Mouse (Mus musculus): ENCODE results near the gene Cpsf2. TPM values are rescaled to one million over a fixed set of nuclear protein-coding genes. Genes with fewer than 3 reads are reported as not detected.
A peak's percentile ranks its signal among the peaks of the same experiment; 100 is the strongest.
"Not testable (repeated sequence)": the region's sequence is repeated elsewhere in the genome, so short reads cannot be mapped to it uniquely, and the experiment has no call there.

Gene Cpsf2
- 24.4 and 25.4 TPM in 2 replicates for polyA plus RNA-seq (2015; fragmentation: Nextera tagmentation; extraction: Ambion mirVana)

DNA sequence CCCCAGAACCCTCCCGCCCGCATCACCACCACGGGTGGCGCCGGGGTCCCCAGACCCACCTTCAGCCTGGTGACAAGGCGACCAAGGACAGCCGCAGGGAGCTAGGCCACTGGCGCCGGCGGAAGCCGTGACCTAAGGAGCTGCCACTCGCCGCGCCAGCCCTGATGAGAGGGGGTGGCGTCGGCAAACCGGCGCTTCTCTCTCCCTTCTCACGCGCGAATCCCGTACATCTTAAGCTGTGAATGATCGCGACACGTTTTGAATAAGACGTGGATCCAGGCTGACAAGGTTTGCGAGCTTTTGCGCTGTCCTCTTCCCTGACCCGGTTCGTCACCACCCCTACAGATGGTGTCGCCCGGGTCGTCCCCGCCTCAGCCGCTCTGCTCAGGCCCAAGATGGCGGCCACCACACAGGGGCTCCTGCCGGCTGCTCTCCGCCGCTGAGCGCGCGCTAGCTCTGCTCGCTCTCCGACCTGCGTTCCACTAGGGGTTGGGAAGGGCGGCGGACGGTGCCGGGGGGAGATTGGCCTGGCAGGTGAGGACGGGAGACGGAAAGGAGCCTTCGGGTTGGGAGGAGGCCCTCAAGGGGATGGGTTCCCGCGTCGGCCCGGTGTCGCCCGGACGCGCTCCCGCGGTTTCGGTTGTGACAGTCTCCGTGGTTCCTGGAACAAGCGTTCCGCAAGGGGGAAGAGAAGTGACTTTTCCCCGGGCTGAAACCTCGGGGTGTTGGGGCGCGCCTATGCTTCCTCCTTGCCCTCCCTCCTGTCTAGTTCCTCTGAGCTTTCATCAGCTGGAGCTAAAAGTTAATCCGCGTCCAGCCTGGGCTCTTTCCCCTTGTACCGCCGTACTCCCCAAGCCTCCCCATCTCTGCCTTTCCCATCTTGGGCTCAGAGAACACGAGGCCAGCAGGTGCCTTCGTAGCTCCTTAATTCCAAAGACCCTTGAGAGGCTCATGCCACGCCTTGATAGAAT, at the start of gene Cpsf2:
Gene Cpsf2 (plus strand): TSS at position 388 of the 971 bp plus-strand sequence.
- no peaks in the 10 kb centered on the region for H3K9me3 ChIP-seq
- H3K27me3 ChIP-seq (replicated peaks) = no peaks in the 10 kb centered on the region
- H3K27ac ChIP-seq = peak within 1 kb of the TSS; percentile 94
- peak; percentile 94 for ATAC-seq (ENCODE audit: insufficient read depth, low FRiP score, low read depth)
- H3K4me2 ChIP-seq = peak within 1 kb of the TSS; percentile 63
- no peaks in the 10 kb centered on the region for H3K36me3 ChIP-seq
- under 1% methylated on average over 77 of the region's 77 CpGs for WGBS
- peaks cover 12% of the 10 kb centered on the region for H3K4me1 ChIP-seq
- peak within 1 kb of the TSS; percentile 80 for H3K9ac ChIP-seq
- peak within 1 kb of the TSS; percentile 92 for H3K4me3 ChIP-seq (replicated peaks)

DNA sequence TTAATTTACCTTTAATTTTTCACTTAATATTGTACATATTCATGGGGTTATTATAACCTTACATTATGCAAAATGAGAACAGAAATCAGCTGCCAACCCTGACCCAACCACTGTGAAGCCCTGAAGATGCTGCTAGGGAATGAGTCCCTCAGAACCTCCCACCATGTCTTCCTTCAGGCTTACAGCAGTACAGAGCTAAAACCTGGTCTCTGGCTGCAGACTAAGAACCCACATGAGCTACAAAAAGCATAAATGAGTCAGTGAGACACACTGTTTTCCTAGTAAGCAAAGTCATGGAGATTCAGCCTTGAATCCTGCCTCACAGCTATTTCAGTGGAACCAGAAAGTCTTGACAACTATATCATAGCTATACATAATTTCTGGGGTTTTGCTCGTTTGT, 47.4 kb upstream of the Cpsf2 start:
- H3K4me2 ChIP-seq = no peak overlapping the region
- H3K4me3 ChIP-seq (replicated peaks) = no peak overlapping the region
- H3K27ac ChIP-seq = no peak overlapping the region
- ATAC-seq (ENCODE audit: insufficient read depth, low FRiP score, low read depth) = no peak
- WGBS = 74% methylated on average over 1 of the region's 1 CpGs
- H3K9me3 ChIP-seq = no peaks in the 10 kb centered on the region
- no peak overlapping the region for H3K9ac ChIP-seq
- 0 out of 2 replicates have a peak, but pooled peaks cover 12% of the 10 kb centered on the region for H3K36me3 ChIP-seq
- H3K27me3 ChIP-seq (replicated peaks) = no peaks in the 10 kb centered on the region
- H3K4me1 ChIP-seq = no peaks in the 10 kb centered on the region

DNA sequence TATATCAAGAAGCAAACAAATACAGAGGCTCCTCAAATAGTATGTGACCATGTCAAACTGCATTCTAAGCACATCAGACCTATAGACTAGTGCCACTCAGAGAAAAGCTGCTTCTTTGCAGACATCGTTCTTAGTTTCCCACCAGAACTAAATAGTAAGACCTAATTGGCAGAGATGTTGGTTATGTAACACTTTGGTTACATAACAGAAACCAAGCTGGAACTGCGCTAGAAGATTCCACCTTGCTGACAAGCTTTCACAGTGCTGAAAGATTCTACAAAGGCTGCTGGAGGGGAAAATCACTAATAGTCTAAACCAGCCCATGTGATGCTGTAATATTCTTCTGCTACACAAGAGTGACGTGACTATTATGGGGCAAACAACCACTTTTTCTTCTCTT, 40.6 kb upstream of the Cpsf2 start:
- H3K27me3 ChIP-seq (replicated peaks) = no peaks in the 10 kb centered on the region
- peaks cover 13% of the 10 kb centered on the region for H3K36me3 ChIP-seq
- no peak overlapping the region for H3K27ac ChIP-seq
- 91% methylated on average over 3 of the region's 3 CpGs for WGBS
- no peak for ATAC-seq (ENCODE audit: insufficient read depth, low FRiP score, low read depth)
- H3K4me2 ChIP-seq = no peak overlapping the region
- no peak overlapping the region for H3K9ac ChIP-seq
- no peaks in the 10 kb centered on the region for H3K9me3 ChIP-seq
- H3K4me1 ChIP-seq = no peaks in the 10 kb centered on the region
- H3K4me3 ChIP-seq (replicated peaks) = no peak overlapping the region

DNA sequence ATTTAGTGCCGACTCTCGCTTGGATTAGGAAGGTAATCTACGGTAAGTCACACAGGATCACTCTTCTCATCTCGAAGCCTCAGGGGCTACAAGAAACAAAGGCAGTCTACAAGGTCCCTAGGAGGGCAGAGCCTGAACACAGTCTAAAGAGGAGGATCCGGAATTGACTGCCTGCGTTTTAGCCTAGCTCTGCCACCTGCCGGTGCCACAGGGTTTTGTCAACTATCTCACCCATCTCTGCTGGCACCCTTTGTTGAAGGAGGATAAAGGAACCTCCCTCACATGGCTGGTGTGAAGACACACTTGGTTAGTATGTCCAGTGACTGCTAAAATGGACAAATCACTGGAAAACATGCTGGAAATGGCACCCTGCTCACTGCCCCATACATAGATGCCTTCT, 38.2 kb upstream of the Cpsf2 start:
- WGBS = 83% methylated on average over 7 of the region's 7 CpGs
- H3K36me3 ChIP-seq = peaks cover 25% of the 10 kb centered on the region

DNA sequence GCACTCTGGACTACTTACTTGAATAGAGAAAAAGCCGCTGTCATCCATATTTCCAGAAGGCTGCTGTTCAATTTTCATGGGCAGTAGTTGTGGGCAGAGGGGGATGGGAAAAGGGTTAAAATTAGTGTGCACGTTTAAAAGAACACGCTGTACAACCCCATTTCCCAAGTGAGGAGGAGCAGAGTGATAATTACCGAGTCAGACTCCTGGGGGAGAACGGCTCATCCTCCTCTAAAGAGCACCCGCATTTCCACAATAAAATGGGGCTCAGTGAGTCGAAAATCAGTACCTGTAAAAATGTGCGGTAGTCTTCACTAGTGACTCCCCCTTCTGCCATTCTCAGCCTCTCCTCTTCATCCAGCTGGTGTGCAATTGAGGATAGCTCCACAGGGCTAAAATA, 27.8 kb upstream of the Cpsf2 start:
- H3K36me3 ChIP-seq = peaks cover 12% of the 10 kb centered on the region
- H3K9me3 ChIP-seq = no peaks in the 10 kb centered on the region
- no peaks in the 10 kb centered on the region for H3K27me3 ChIP-seq (replicated peaks)
- no peak overlapping the region for H3K4me2 ChIP-seq
- no peaks in the 10 kb centered on the region for H3K4me1 ChIP-seq
- H3K27ac ChIP-seq = no peak overlapping the region
- no peak for ATAC-seq (ENCODE audit: insufficient read depth, low FRiP score, low read depth)
- H3K9ac ChIP-seq = no peak overlapping the region
- H3K4me3 ChIP-seq (replicated peaks) = no peak overlapping the region
- WGBS = 89% methylated on average over 8 of the region's 8 CpGs

More for the DNA sequence above, 38.2 kb upstream of the Cpsf2 start:
- Histone ChIP-seq H3K4me1 (no peaks in the 10 kb centered on the region), H3K9me3 (no peaks in the 10 kb centered on the region), H3K4me2 (no peak overlapping the region), H3K9ac (no peak overlapping the region), H3K4me3 (replicated peaks) (no peak overlapping the region), H3K27ac (no peak overlapping the region), H3K27me3 (replicated peaks) (no peaks in the 10 kb centered on the region)
- ATAC-seq (ENCODE audit: insufficient read depth, low FRiP score, low read depth) = no peak

DNA sequence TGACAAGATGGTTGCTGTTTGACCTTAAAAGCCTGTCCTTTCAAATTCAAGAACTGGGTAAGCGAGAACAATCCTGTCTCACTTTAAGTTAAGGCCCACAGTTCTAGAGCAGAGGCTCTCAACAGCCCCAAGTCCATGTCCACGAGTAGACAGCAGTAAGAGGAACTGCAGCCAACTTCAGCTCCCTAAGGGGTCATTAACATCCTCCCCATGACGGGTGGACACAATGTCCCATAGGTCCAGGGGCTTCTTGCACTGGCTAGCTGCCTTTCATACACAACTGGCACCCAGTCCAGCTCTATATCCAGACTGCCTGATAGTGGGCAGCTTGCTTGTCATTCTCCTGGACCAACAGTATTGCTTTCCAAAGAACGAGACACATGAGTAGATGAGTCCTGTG, 27.0 kb upstream of the Cpsf2 start:
- Histone ChIP-seq H3K9me3 (no peaks in the 10 kb centered on the region), H3K4me3 (replicated peaks) (no peak overlapping the region), H3K9ac (no peak overlapping the region), H3K27ac (no peak overlapping the region), H3K4me2 (no peak overlapping the region), H3K27me3 (replicated peaks) (no peaks in the 10 kb centered on the region), H3K36me3 (peaks cover 12% of the 10 kb centered on the region), H3K4me1 (no peaks in the 10 kb centered on the region)
- WGBS = 71% methylated on average over 4 of the region's 4 CpGs
- ATAC-seq (ENCODE audit: insufficient read depth, low FRiP score, low read depth) = no peak

DNA sequence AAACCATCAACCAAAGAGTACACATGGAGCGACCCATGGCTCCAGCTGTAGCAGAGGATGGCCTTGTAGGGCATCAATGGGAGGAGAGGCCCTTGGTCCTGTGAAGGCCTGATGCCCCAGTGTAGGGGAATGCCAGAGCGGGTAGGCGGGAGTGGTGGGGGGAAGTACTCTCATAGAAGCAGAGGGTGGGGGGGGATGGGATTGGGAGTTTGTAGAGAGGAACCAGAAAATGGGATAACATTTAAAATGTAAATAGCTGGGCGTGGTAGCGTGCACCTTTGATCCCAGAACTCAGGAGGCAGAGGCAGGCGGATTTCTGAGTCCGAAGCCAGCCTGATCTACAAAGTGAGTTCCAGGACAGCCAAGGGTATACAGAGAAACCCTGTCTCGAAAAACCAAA, 20.0 kb upstream of the Cpsf2 start:
- not testable (repeated sequence) for H3K4me3 ChIP-seq (replicated peaks); H3K27ac ChIP-seq; ATAC-seq (ENCODE audit: insufficient read depth, low FRiP score, low read depth); H3K36me3 ChIP-seq; H3K27me3 ChIP-seq (replicated peaks); H3K9me3 ChIP-seq; H3K9ac ChIP-seq; H3K4me2 ChIP-seq; H3K4me1 ChIP-seq
- WGBS = 93% methylated on average over 8 of the region's 8 CpGs

DNA sequence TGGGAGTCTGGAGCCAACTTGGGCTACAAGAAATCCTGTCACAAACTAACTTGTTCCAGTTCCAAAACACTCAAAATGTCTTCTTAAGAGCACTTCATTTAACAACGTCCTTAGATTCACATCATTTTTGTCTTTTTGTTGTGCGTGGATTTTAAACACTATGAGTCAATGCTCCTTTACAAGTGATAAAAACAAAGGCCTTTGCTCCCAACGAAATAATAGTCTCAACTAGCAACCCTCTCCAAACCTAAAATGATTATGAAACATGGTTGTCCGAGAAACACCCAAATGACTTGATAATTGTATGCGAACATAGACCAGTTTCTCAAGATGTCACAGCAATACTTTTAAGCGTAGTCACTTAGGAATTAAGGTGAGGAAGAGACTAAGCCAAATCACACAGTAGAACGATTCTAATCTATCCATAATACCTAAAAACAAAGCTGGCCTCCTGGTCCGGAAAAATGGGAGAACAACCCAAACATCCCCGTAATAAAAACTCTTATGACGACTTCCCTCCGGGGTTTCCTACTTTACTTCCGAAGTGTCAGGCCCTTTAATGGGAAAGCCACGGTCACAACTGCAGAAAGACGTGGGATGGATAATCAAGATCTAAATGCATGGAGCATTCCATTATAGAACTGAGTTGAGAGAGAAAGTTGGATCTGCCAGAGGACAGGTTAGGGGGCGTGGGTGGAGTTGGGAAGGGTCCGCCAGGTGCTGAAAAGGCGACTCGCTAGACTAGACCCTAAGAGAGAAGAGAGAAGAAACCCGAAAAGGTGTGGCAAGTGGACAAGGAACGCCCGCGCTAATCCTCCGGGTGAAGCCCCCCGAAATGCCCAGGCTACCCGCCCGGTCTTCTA, 18.5 kb upstream of the Cpsf2 start:
- peak overlapping the region; percentile 78 for H3K27ac ChIP-seq
- H3K27me3 ChIP-seq (replicated peaks) = no peaks in the 10 kb centered on the region
- no peak; the same call in 1 of the 2 replicates for ATAC-seq (ENCODE audit: insufficient read depth, low FRiP score, low read depth)
- peak overlapping the region; percentile 63 for H3K9ac ChIP-seq
- H3K4me1 ChIP-seq = 0 out of 2 replicates have a peak, but pooled peaks cover 2% of the 10 kb centered on the region
- H3K9me3 ChIP-seq = no peaks in the 10 kb centered on the region
- 9% methylated on average over 26 of the region's 26 CpGs for WGBS
- peak overlapping the region; percentile 67 for H3K4me2 ChIP-seq
- peak overlapping the region; percentile 95 for H3K4me3 ChIP-seq (replicated peaks)
- H3K36me3 ChIP-seq = no peaks in the 10 kb centered on the region

DNA sequence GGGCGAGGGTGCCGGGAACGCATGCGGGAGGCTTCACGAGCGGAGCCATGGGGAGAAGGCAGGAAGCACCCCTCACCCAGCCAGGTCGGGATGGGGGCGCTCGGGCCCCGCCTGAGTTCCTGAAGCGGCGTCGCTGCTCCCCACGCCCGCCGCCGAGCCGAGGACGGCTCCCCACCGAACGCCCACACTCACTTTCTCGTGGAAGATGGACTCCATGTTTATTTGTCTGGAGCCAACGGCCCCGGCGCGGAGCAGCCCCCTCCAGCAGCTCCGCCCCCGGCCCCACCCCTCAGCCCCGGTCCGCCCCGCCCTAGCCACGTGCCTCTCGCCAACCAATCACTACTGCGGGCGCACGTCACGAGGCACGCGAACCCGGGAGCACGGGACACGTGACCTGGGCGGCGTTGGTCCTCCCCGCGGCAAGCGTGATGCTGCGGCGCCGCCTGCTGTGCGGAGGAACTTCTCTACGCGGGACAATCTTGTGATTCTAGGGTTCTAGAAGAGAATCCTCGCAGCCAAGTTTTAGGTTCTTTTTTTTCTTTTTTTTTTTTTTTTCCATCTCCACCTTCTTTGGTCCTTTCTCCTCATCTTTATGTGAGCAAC, 17.7 kb upstream of the Cpsf2 start, which contains the start of gene Atxn3:
Gene Atxn3 (minus strand): TSS at position 305 of the 603 bp plus-strand sequence.
- peak; percentile 99 for ATAC-seq (ENCODE audit: insufficient read depth, low FRiP score, low read depth)
- 0 out of 2 replicates have a peak, but pooled peaks cover 2% of the 10 kb centered on the region for H3K4me1 ChIP-seq
- WGBS = under 1% methylated on average over 54 of the region's 54 CpGs
- peak within 1 kb of the TSS; percentile 63 for H3K9ac ChIP-seq
- peak within 1 kb of the TSS; percentile 95 for H3K4me3 ChIP-seq (replicated peaks)
- H3K36me3 ChIP-seq = no peaks in the 10 kb centered on the region
- H3K27ac ChIP-seq = peak within 1 kb of the TSS; percentile 78
- H3K27me3 ChIP-seq (replicated peaks) = no peaks in the 10 kb centered on the region
- H3K9me3 ChIP-seq = no peaks in the 10 kb centered on the region
- H3K4me2 ChIP-seq = peak within 1 kb of the TSS; percentile 67

DNA sequence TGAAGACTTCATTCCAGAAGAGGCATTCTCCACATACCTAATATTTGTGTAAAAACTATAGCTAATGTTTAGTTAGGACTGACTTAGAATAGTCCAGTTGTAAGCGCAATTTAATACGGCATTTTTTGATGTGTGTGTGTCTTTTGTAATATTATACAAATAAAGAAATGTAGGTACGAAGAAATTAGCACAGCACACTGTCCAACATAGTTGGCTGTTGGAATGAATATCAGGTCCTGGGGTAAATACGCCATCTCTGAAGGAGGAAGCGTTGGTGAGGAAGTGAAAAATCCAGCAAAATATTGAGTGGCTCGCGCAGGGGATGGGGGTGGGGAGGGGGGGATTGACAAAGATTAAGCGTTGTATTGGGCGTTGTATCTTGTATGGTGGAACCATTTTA, 17.2 kb upstream of the Cpsf2 start:
- no peaks in the 10 kb centered on the region for H3K27me3 ChIP-seq (replicated peaks)
- H3K4me2 ChIP-seq = peak overlapping the region; percentile 45
- 45% methylated on average over 9 of the region's 9 CpGs for WGBS
- no peak overlapping the region for H3K9ac ChIP-seq
- no peak for ATAC-seq (ENCODE audit: insufficient read depth, low FRiP score, low read depth)
- H3K36me3 ChIP-seq = no peaks in the 10 kb centered on the region
- 0 out of 2 replicates have a peak, but pooled peaks cover 2% of the 10 kb centered on the region for H3K4me1 ChIP-seq
- peak overlapping the region; percentile 13; the same call in 1 of the 2 replicates for H3K27ac ChIP-seq
- no peaks in the 10 kb centered on the region for H3K9me3 ChIP-seq
- H3K4me3 ChIP-seq (replicated peaks) = peak overlapping the region; percentile 95

DNA sequence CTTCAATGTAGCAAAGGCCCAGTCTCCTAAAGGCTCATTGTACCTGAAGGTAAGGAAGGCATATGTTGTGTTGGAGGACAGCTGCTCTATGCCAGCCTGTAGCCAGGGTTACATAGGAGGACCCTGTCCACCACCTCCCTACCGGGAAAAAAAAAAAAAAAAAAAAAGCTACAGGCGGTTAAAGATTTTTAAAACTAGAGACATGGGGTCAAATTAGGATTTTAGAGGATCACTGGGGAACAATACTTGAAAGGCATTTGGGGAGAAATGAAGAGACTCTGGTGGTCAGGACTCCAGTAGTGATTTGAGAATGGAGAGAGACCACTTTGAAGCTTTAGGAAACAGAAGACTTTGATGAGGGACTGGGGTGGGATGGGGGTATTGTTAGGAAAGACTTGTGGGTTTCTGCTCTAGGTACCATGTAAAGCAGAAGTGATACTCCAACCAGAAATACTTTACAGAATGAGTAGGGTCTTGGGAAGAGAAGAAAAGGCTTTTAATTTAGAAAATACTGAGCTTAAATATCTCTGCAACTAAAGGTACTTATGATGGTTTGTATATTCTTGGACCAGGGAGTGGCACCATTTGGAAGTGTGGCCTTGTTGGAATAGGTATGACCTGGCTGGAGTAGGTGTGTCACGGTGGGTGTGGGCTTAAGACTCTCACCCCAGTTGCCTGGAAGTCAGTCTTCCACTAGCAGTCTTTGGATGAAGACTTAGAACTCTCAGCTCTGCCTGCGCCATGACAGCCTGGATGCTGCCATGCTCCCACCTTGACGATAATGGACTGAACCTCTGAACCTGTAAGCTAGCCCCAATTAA, 16.6 kb upstream of the Cpsf2 start:
- not testable (repeated sequence) for H3K4me1 ChIP-seq; H3K9me3 ChIP-seq; ATAC-seq (ENCODE audit: insufficient read depth, low FRiP score, low read depth); H3K36me3 ChIP-seq; H3K9ac ChIP-seq; H3K27me3 ChIP-seq (replicated peaks)
- Histone ChIP-seq H3K4me3 (replicated peaks) (peak overlapping the region; percentile 95; the same call in 1 of the 2 replicates), H3K27ac (peak overlapping the region; percentile 13; the same call in 1 of the 2 replicates), H3K4me2 (peak overlapping the region; percentile 45)
- WGBS = 86% methylated on average over 5 of the region's 5 CpGs

All from stomach, embryonic 15.5 days (tissue).